Mouse (Mus musculus) olfactory bulb, adult 2 months (tissue): ENCODE data around the gene Hoxa13. TPM values are rescaled to one million over a fixed set of nuclear protein-coding genes. Genes with fewer than 3 reads are reported as not detected.
A peak's percentile ranks its signal among the peaks of the same experiment; 100 is the strongest.

ENCODE experiments used
- H3K27ac ChIP-seq: fragments of 200-500 bp; 2 replicates; pipeline ENCODE4 v1.5.1; 2012; ENCODE audit warnings: low read depth, low read length; ENCODE audit not compliant: insufficient read depth
- H3K4me1 ChIP-seq: fragments of 200-500 bp; 2 replicates; pipeline ENCODE4 v1.6.1; 2012; ENCODE audit warnings: low read length; ENCODE audit not compliant: control insufficient read depth, insufficient read depth
- H3K4me3 ChIP-seq: fragments of 200-500 bp; 2 replicates; pipeline ENCODE4 v1.5.1; 2012; ENCODE audit warnings: mild to moderate bottlenecking, low read depth, low read length, moderate library complexity; ENCODE audit not compliant: insufficient read depth
- CTCF ChIP-seq: fragments of 200-500 bp; IDR thresholded peaks from 2 replicates; pipeline ENCODE4 v1.5.1; 2012; ENCODE audit warnings: low read depth, mild to moderate bottlenecking, low read length, moderate library complexity; ENCODE audit not compliant: insufficient read depth
- POLR2A ChIP-seq: fragments of 200-500 bp; IDR thresholded peaks from 2 replicates; pipeline ENCODE4 v1.6.1; 2012; ENCODE audit warnings: mild to moderate bottlenecking, low read depth, low read length, moderate library complexity; ENCODE audit not compliant: insufficient read depth
- WGBS: fragments of 180-500 bp; shearing (Covaris S2); methylation state at CpG from one replicate; pipeline ENCODE4 v1.1.7; 2018; 5-methylcytosine and 5-hydroxymethylcytosine counted together
- polyA plus RNA-seq: library from polyadenylated mRNA; stranded (reverse); fragments of >200 nt; gene quantifications from 2 replicates; pipeline ENCODE4 v1.2.4, GENCODE M21; 2012; ENCODE audit warnings: low replicate concordance; ENCODE audit not compliant: missing spikeins, insufficient read depth, insufficient read length

Gene Hoxa13
- polyA plus RNA-seq, 1 experiment, result not detected

DNA sequence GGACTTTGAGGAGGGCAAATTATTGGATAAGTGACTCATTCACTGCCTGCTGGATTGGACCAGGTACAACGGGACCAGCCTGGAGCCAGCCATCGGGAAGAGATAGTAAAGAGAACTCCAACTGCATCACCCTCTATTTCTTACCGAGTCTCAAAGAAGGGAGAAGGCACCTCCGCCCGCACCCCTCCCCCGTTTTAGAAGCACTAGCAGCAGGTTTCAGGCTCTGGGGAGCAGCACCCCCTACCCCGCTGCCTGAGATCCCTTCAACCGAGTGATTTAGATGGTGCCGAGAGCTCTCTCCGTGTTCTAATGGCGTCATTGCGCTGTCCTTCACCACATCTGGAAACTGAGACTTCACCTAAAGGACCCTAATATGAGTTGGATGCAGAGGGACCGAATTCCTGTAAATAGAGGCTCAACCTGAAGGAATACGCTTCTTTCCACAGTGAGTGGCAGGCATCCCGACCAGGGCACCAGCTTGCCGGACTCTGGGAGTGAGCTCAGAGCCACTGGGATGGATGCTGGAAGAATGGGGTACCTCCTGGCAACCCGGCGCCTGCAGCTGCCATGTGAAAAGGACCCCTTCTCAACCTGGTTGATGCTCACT is 4.7 kb upstream of the Hoxa13 start:
- H3K4me1 ChIP-seq, result no peaks in the 10 kb centered on the region
- TF ChIP-seq CTCF, result no peak
- TF ChIP-seq POLR2A, result no peak
- H3K27ac ChIP-seq, result no peak overlapping the region
- H3K4me3 ChIP-seq, result no peak overlapping the region
- 2% methylated on average over 18 of the region's 18 CpGs for WGBS

DNA sequence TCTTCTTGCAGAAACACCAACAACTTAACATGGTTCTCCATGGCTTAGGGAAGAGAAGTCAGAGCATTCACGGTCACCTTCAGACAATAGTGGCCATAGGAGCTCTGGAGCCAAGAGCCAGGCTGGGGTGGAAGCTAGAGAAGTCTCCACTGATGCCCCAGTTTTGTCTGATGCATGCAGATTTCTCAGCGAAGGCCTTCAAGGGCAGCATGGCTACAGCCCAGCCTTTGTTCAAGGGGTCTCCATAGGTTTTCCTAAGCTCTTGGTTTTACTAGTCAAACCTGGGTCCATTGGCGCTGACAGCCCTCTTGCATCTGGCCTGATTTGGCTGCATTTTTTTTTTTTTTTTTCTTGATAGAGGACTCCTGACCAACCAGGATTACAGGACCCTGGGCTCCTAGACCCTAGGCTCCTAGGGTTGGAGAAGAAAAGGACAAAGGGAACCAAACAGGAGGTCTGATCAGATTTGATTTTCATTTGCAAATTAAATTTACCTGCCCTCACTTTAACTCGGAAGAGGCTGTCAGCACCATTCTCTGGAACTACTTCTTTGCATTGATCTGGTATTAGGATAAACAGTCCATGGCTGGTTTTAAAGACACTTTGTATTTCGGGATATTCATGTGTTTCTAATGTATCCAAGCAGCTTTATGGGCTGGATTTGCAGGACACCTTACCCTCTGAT is 3.6 kb upstream of the Hoxa13 start:
- Histone ChIP-seq H3K4me1 (no peaks in the 10 kb centered on the region), H3K4me3 (no peak overlapping the region), H3K27ac (no peak overlapping the region)
- WGBS, result 7% methylated on average over 5 of the region's 5 CpGs
- TF ChIP-seq CTCF, result no peak

DNA sequence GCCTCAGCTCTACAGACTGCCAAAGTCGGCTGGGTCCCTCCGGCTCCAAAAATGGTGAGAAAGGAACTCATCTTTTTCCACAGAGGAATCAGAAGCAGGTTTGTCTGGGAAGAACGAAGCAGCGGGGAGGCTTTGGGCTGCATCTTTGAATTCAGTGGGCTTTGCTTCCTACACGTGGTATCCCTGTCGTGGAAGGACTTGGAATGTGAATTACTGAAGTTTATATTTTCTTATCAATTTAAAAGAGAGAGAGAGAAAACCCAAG is 2.6 kb upstream of the Hoxa13 start:
- Histone ChIP-seq H3K4me3 (no peak overlapping the region), H3K27ac (no peak overlapping the region), H3K4me1 (no peaks in the 10 kb centered on the region)
- TF ChIP-seq CTCF, result no peak
- TF ChIP-seq POLR2A, result no peak
- WGBS, result 2% methylated on average over 6 of the region's 6 CpGs

DNA sequence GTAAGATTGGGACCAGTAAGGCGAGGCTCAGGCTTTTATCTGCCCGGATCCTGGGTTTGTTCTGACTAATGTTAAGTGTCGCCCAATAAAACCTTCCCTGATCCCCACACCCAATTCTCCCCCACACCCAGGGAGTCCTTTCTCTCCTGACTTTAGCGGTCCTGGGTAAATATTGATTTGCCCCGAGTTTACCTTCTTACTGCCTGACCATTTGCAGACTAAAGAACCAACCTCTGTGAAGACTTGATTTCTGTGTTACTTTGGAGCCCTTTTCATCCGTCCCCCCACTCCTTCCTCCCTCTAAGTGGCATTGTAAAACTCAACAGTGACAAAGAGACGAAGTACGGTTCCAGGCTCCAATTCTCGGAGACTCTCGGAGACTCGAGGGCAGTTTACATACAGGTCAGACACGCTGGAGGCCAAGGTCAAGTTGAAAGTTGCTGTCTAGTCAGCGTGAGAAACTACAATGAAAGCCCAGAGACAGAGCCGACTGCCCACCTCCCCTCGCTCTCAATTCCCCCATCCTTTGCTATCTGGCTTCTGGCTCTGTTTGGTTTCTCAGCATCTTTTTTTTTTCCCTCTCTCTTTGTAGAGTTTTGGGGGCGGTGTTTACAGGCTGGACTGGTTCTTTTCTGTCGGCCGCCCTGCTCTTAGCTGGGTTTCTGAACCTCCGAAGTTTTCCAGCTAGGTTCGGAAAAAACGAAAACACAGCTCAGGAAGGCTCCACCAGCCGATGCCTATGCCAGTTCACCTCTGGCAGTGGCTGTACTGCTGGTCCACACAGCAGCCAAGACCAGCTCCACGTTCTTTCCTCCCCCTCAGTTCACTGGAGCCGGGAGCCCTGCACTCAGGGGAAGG is 2.0 kb upstream of the Hoxa13 start:
- Histone ChIP-seq H3K27ac (no peak overlapping the region), H3K4me1 (no peaks in the 10 kb centered on the region), H3K4me3 (no peak overlapping the region)
- no peak for TF ChIP-seq POLR2A
- TF ChIP-seq CTCF, result no peak
- 6% methylated on average over 24 of the region's 24 CpGs for WGBS

DNA sequence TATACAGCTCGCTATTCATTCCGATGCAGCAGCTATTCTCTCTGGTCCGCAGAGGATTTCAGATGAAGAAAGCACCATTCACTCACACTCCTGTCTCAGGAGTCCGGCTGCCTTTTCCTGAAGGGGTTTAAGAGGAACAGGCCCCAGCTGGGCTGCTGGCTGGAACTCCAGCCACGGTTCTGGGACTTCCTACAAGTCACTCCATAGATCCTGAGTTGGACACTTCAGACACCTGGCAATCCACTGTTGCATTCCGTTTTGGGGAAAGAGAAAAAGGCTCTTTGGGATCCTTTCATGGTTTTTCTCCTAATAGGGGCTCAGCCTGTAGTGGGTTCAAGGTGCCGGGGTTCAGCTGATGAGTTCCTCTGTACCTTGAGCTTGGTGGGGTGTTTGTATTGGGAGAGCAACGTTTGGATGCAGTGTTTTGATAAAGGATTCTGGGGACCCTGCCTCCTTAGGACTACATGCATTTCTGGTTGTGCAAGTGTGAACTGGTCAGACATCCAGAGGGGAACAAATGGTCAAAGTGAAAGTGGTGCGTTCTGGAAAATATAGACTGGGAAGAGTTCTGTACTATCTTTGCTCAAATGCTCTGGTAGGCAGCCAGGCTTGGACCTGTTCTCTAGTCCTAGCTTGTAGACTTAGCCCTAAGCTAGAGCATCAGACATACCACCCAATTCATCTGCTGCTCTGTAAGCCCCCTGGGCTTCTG is 1.2 kb upstream of the Hoxa13 start:
- Histone ChIP-seq H3K4me3 (no peak overlapping the region), H3K4me1 (no peaks in the 10 kb centered on the region), H3K27ac (no peak overlapping the region)
- TF ChIP-seq CTCF, result no peak
- no peak for TF ChIP-seq POLR2A
- 4% methylated on average over 9 of the region's 9 CpGs for WGBS

DNA sequence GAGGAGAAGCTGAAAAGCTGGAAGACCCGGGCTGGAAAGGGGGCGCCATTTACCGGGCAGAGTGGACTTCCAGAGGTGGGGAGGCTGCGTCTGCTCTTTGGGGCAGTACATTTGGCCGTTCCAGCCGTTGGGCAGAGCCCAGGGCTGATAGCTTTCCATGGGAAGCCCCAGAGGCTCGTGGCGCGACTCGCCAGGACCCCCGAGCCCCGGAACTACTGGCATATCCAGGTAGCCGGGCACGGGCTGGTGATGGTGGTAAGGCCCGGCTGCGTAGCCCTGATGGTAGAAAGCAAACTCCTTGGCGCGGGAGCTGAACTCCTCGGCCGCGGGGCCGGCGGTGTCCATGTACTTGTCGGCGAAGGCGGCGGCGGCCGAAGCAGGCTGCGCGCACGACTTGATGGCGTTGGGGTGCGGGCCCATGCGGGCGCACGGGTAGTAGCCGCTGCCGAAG is 844 bp downstream of the Hoxa13 start:
- H3K4me3 ChIP-seq, result no peak overlapping the region
- TF ChIP-seq CTCF (no peak), POLR2A (no peak)
- 2% methylated on average over 39 of the region's 39 CpGs for WGBS

DNA sequence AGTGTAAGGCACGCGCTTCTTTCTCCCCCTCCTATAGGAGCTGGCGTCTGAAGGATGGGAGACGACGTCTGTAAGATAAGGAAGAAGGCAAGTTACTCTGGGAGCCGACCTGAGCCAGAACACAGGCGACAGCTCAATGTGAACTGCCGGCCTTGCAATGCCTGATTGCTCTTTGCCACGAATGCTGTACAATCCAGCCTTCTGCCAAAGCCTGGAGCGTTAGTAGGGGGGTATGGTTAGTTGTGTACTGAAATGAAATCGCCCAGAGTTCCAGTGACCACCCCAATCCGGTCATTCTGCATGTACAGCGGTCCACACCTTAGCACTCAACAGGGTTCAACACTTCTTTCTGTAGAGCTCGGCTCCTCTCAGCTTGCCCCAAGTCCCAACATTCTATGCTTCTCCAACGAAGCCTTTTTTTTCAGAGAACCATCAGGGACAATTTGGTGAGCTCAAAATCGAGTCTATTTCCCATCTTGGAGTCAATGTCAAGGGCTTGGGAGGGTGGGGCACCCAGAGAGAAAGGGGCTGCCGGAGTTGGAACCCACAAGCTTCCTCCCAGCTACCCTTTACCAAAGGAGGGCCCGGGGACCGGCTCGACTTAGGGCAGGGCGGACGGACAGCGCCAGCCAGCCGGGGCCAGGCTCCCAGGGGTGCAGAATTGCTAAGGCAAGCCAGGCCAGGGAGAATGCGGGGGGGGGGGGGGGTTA is 1.4 kb downstream of the Hoxa13 start:
- WGBS, result 2% methylated on average over 25 of the region's 25 CpGs
- Histone ChIP-seq H3K27ac (no peak overlapping the region), H3K4me3 (no peak overlapping the region), H3K4me1 (no peaks in the 10 kb centered on the region)
- TF ChIP-seq POLR2A (no peak), CTCF (no peak)

More for the DNA sequence above, 844 bp downstream of the Hoxa13 start:
- Histone ChIP-seq H3K27ac (no peak overlapping the region), H3K4me1 (no peaks in the 10 kb centered on the region)

DNA sequence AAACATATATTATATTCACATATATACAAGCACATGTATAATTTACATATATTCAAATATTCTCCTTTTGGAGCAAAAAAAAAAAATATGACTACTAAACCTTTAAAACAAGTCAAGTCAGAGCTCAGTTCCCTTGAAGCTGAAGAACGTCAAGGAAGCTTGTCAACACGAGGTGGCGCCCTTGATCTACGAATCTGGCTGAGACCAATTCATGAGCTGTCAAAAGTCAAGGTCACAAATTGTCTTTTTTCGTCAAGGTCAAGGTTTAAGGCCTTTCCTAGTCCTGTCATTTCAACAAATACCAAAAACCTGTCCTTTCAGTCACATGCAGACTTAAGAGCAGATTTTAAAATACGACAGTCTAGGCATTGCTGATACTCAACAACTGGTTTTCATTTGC is 3.7 kb downstream of the Hoxa13 start:
- Histone ChIP-seq H3K4me3 (no peak overlapping the region), H3K27ac (no peak overlapping the region), H3K4me1 (no peaks in the 10 kb centered on the region)
- TF ChIP-seq CTCF (0 out of 2 replicates have a peak, but pooled peaks have one; percentile 17), POLR2A (no peak)
- 2% methylated on average over 6 of the region's 6 CpGs for WGBS
